Mouse (Mus musculus): Measurements from ENCODE around the gene Rtn3.

DNA sequence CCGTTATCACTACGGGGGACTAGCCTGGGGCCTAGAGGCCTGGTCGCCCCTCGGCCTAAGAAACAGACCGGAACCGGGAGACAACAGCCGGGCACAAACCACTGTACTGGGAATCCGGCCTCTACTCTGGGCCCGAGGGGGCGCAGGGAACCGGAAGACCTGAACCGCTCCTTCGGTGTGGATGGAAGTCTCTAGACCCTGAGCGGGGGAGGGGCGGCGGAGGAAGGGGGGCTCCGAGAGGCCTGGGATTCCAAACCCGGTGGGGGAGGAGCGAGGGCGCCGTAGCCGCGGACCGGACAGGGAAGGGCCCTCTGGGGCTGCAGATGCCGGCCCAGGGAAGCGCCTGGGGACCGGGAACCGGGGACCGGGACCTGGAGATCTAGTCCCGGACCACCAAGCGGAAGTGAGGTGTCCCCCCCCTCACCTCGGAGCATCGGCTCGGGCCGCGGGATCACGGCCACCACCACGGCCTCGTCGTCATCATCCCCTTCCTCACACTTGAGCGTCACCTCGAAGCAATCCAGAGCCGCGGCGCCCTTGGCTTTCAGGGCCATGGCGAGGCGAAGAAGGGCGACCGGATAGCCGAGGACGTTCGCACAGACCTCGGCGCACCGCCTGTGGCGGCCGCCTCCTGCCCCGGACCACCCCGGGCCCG is 100.7 kb downstream of the Rtn3 start:
- TF ChIP-seq CTCF (IDR thresholded peaks at IDR 0.05), result peak; percentile 33
- TF ChIP-seq EP300 (IDR thresholded peaks at IDR 0.05), result no peak

Measured in lung, postnatal 0 days (tissue).